Mouse (Mus musculus) lung, postnatal 0 days (tissue): ENCODE measurements at regions not wholly inside any gene's neighbourhood (a gene's known extent, or its start where the extent isn't known, plus 50 kb on each side); places are given as distances from the start of the nearest gene placed in this dataset.

ENCODE experiments used
- ATAC-seq: fragments of 200-750 bp; cut with Nextera tagmentation; 2 replicates; pipeline ENCODE4 v1.8.0; 2017; ENCODE audit warnings: moderate library complexity
- DNase-seq: peaks from one replicate; pipeline ENCODE4 v3.0.0-alpha.2; 2016; ENCODE audit warnings: low spot score
- H3K27ac ChIP-seq: fragments of 300-500 bp; sonication (generic); 2 replicates; pipeline ENCODE4 v1.5.1; 2014; ENCODE audit warnings: antibody characterized with exemption, mild to moderate bottlenecking, low read length, mixed read lengths
- H3K27me3 ChIP-seq: fragments of 300-500 bp; sonication (generic); replicated peaks from 2 replicates; pipeline ENCODE4 v1.6.1; 2014; ENCODE audit warnings: low read length, mixed read lengths; ENCODE audit not compliant: insufficient read depth
- H3K36me3 ChIP-seq: fragments of 300-500 bp; sonication (generic); 2 replicates; pipeline ENCODE4 v1.6.1; 2014; ENCODE audit warnings: low read length, mixed read lengths; ENCODE audit not compliant: insufficient read depth
- H3K4me1 ChIP-seq: fragments of 300-500 bp; sonication (generic); 2 replicates; pipeline ENCODE4 v1.6.1; 2014; ENCODE audit warnings: antibody characterized with exemption, low read depth, low read length, mixed read lengths; ENCODE audit not compliant: insufficient read depth
- H3K4me2 ChIP-seq: fragments of 300-500 bp; sonication (generic); replicated peaks from 2 replicates; pipeline ENCODE4 v1.6.1; 2014; ENCODE audit warnings: low read depth, mild to moderate bottlenecking, low read length, moderate library complexity, mixed read lengths
- H3K4me3 ChIP-seq: fragments of 300-500 bp; sonication (generic); 2 replicates; pipeline ENCODE4 v1.5.1; 2014; ENCODE audit warnings: low read depth, low read length
- H3K9ac ChIP-seq: fragments of 300-500 bp; sonication (generic); replicated peaks from 2 replicates; pipeline ENCODE4 v1.6.1; 2014; ENCODE audit warnings: low read depth, mild to moderate bottlenecking
- H3K9me3 ChIP-seq: fragments of 300-500 bp; sonication (generic); 2 replicates; pipeline ENCODE4 v1.6.1; 2016; ENCODE audit warnings: low read length, mixed read lengths
- CTCF ChIP-seq: IDR thresholded peaks from 2 replicates; pipeline ENCODE4 v1.5.1; 2016; ENCODE audit warnings: antibody characterized with exemption, mild to moderate bottlenecking
- EP300 ChIP-seq: IDR thresholded peaks from 2 replicates; pipeline ENCODE4 v1.6.1; 2016; ENCODE audit warnings: antibody characterized with exemption, mild to moderate bottlenecking, control low read depth
- WGBS: fragments of 180-500 bp; shearing (Covaris S2); extraction: QIAGEN DNeasy Blood & Tissue Kit; methylation state at CpG from one replicate; pipeline ENCODE4 v1.1.7; 2014; 5-methylcytosine and 5-hydroxymethylcytosine counted together

DNA sequence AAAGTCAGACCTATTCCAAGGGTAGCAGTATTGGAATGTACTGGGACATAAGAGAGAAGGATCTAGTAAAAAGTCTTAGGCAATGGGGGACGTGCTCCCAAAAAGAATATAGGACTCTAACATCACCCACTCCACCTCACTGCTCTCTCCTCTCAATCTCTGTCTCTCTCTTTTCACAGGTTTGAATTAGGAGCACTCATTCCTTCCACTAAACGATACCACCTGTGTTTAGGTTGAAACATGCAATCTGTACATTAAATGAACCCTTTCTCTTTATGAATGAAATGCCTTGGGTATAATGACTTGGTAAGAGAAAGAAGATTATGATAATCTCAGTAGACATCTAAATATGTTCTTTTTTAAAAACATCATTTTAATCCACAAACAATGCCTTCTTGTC, 129.4 kb downstream of the Zpld1 start:
- no peaks in the 10 kb centered on the region for H3K9me3 ChIP-seq
- WGBS, result 91% methylated on average over 2 of the region's 2 CpGs

DNA sequence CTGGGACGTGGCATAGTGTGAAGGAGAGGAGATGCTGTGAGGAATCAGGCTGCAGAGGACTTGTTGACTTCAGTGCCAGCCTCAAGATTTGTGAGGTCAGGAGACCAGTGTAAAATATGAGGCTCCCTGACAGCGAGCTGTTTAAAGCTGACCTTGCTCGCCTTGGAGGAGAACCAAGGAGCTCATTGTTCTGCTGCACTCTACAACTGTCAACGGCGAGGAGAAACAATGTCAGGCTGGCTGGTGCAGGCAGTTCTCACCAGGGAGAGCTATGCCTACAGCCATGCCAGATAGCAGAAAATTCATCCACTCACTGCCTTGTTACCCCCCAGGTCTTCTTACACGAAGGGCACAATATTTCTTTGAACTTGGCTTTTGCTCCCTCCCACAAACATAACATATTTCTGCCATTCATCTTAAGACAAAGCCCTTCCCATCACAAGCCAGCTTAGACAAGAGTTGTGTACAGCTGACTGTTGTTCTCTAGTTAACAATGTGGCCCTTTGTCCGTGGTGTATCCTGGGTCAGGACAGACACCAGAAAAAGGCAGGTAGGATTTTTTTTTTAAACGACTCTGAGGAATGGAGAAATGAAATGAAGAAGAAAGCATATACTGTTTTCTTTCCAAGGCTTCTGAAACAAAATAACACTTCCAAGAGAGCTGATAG, 131.5 kb downstream of the Zpld1 start:
- Histone ChIP-seq H3K27ac (no peak overlapping the region), H3K4me2 (no peak overlapping the region), H3K4me3 (no peak overlapping the region), H3K9ac (no peak overlapping the region), H3K27me3 (no peaks in the 10 kb centered on the region), H3K4me1 (no peaks in the 10 kb centered on the region), H3K9me3 (no peaks in the 10 kb centered on the region), H3K36me3 (no peaks in the 10 kb centered on the region)
- no peak for DNase-seq
- 32% methylated on average over 8 of the region's 8 CpGs for WGBS
- ATAC-seq, result no peak
- TF ChIP-seq EP300, result no peak
- no peak for TF ChIP-seq CTCF

More for the DNA sequence above, 129.4 kb downstream of the Zpld1 start:
- H3K9ac ChIP-seq, result no peak overlapping the region
- ATAC-seq, result no peak
- DNase-seq, result no peak
- no peak overlapping the region for H3K4me2 ChIP-seq
- no peak overlapping the region for H3K4me3 ChIP-seq
- H3K4me1 ChIP-seq, result no peaks in the 10 kb centered on the region
- H3K27me3 ChIP-seq, result no peaks in the 10 kb centered on the region
- TF ChIP-seq EP300, result no peak
- no peak for TF ChIP-seq CTCF
- H3K36me3 ChIP-seq, result no peaks in the 10 kb centered on the region
- H3K27ac ChIP-seq, result no peak overlapping the region

DNA sequence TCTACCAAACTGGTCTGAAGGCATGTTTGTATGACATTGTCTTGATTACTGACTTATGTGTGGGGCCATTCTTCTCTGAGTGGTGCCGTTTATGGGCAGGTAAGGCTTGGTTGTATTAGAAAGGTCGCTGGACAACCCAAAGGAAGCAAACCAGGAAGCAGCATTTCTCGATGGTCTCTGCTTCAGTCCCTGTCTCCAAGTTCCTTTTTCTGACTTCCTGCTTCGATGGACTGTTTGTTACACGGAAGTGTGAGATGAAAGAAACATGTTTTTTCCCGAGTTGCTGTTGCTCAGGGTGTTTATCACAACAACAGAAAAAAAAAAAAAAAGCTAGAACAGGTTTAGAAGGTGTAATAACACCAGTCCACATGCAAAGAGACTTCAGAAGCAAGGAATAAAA, 134.9 kb downstream of the Zpld1 start:
- H3K4me2 ChIP-seq, result no peak overlapping the region
- no peak for TF ChIP-seq EP300
- no peak for TF ChIP-seq CTCF
- H3K4me3 ChIP-seq, result no peak overlapping the region
- H3K27ac ChIP-seq, result no peak overlapping the region
- H3K4me1 ChIP-seq, result no peaks in the 10 kb centered on the region
- ATAC-seq (no peak), DNase-seq (no peak)
- H3K9me3 ChIP-seq, result no peaks in the 10 kb centered on the region
- no peak overlapping the region for H3K9ac ChIP-seq
- no peaks in the 10 kb centered on the region for H3K27me3 ChIP-seq
- 51% methylated on average over 6 of the region's 6 CpGs for WGBS
- no peaks in the 10 kb centered on the region for H3K36me3 ChIP-seq

DNA sequence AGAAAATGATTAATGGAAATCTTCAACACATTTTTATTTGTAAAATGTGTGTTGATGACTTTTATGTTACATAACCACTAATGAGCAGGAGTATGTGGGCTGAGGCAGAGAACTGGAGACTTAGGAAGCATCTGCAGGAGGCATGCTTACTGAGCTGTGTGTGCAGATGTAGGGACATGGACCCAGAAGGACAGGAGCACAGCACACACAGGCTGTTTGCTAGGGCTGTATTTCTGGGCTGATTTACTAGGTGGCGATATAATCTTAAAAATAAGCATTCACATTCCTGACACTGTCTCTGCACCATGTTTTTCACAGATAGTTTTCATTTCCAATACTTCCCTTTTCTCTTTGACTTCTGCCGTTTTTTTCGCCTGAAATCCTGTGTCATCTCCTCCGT, 146.1 kb downstream of the Zpld1 start:
- Histone ChIP-seq H3K4me2 (no peak overlapping the region), H3K9me3 (no peaks in the 10 kb centered on the region), H3K4me3 (no peak overlapping the region), H3K27me3 (no peaks in the 10 kb centered on the region), H3K27ac (no peak overlapping the region), H3K36me3 (no peaks in the 10 kb centered on the region), H3K4me1 (no peaks in the 10 kb centered on the region), H3K9ac (no peak overlapping the region)
- no peak for TF ChIP-seq EP300
- TF ChIP-seq CTCF, result peak; percentile 63
- ATAC-seq, result peak; percentile 50
- peak; percentile 64 for DNase-seq
- 27% methylated on average over 4 of the region's 4 CpGs for WGBS

DNA sequence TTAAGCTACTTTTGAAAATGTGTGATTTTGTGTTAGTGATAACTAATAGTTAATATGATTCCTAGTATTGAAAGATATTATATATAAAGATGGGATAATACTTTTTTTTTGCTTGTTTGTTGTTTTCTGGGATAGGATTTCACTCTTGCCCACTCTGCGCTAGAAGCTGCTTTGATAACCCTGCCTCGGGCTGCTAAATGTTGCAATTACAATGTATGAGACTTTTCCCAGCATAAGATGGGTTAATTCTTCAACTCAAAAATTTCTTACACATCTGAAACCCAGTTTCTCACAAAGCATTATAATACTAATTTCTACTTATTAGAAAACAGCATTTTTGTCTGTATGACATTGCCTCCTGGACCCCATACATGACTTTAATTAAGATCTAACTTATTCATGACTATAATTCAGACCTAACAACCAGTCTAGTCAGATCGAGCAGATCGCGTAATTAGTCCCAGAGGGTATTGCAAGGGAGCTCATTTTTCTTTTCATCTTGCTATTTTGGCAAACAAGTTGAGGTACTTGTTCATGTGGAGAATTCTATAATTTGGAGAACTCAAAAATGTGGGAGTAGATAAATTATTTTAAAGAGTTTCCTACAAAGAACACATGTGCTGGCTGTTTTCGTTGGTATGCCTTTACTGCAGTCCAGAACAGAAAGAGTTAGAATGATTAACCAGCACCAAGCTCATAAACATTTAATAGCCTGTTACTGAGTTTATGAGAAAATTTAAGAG, 155.2 kb downstream of the Zpld1 start:
- no peaks in the 10 kb centered on the region for H3K36me3 ChIP-seq
- no peak for TF ChIP-seq CTCF
- no peak for TF ChIP-seq EP300
- no peak for ATAC-seq
- no peak overlapping the region for H3K4me2 ChIP-seq
- no peak overlapping the region for H3K9ac ChIP-seq
- H3K4me1 ChIP-seq, result no peaks in the 10 kb centered on the region
- no peaks in the 10 kb centered on the region for H3K9me3 ChIP-seq
- DNase-seq, result peak; percentile 2
- 82% methylated on average over 6 of the region's 6 CpGs for WGBS
- no peak overlapping the region for H3K4me3 ChIP-seq
- no peaks in the 10 kb centered on the region for H3K27me3 ChIP-seq
- H3K27ac ChIP-seq, result no peak overlapping the region

DNA sequence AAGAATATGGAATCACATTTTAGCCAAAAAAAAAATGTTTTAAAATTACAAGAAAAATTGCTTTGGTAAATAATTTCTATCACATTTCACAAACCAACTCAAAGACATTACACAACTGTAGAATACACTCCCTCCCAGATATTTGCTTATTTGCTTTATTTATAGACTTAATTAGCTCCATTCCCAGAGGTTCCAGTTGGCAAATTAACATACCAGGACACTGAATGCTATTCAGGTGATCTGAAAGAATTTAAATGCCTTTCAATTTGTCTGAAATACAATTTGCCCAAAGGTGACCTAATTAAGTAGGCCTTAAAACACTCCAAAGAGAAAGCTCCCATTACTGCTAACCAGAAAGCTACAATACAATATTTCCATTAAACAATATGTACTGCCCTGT, 162.8 kb downstream of the Zpld1 start:
- H3K9me3 ChIP-seq, result no peaks in the 10 kb centered on the region
- no peak overlapping the region for H3K9ac ChIP-seq
- TF ChIP-seq EP300, result no peak
- no peak for TF ChIP-seq CTCF
- no peaks in the 10 kb centered on the region for H3K27me3 ChIP-seq
- DNase-seq, result no peak
- H3K4me1 ChIP-seq, result no peaks in the 10 kb centered on the region
- no peak overlapping the region for H3K4me3 ChIP-seq
- H3K36me3 ChIP-seq, result no peaks in the 10 kb centered on the region
- no peak overlapping the region for H3K27ac ChIP-seq
- ATAC-seq, result no peak
- H3K4me2 ChIP-seq, result no peak overlapping the region
